Mouse (Mus musculus) midbrain, embryonic 12.5 days (tissue): ENCODE results near the gene Gm21708. TPM values are rescaled to one million over a fixed set of nuclear protein-coding genes. Genes with fewer than 3 reads are reported as not detected.
"Not testable (repeated sequence)": the region's sequence is repeated elsewhere in the genome, so short reads cannot be mapped to it uniquely, and the experiment has no call there.

Source experiments
- ATAC-seq: fragments of 200-750 bp; cut with Nextera tagmentation; 2 replicates; pipeline ENCODE4 v1.8.0; 2017; ENCODE audit warnings: low read depth, moderate TSS enrichment, moderate library complexity; ENCODE audit not compliant: low FRiP score
- H3K27ac ChIP-seq: fragments of 300-500 bp; sonication (generic); replicated peaks from 2 replicates; pipeline ENCODE4 v1.5.1; 2016; ENCODE audit warnings: mild to moderate bottlenecking
- H3K27me3 ChIP-seq: fragments of 300-500 bp; sonication (generic); 2 replicates; pipeline ENCODE4 v1.6.1; 2016; ENCODE audit warnings: mild to moderate bottlenecking
- H3K36me3 ChIP-seq: fragments of 300-500 bp; sonication (generic); 2 replicates; pipeline ENCODE4 v1.6.1; 2016
- H3K4me1 ChIP-seq: fragments of 300-500 bp; sonication (generic); 2 replicates; pipeline ENCODE4 v1.6.1; 2016
- H3K4me2 ChIP-seq: fragments of 300-500 bp; sonication (generic); replicated peaks from 2 replicates; pipeline ENCODE4 v1.6.1; 2016; ENCODE audit warnings: mild to moderate bottlenecking, moderate library complexity
- H3K4me3 ChIP-seq: fragments of 300-500 bp; sonication (generic); 2 replicates; pipeline ENCODE4 v1.5.1; 2016; ENCODE audit warnings: mild to moderate bottlenecking
- H3K9ac ChIP-seq: fragments of 300-500 bp; sonication (generic); replicated peaks from 2 replicates; pipeline ENCODE4 v1.6.1; 2016; ENCODE audit warnings: mild to moderate bottlenecking, moderate library complexity
- H3K9me3 ChIP-seq: fragments of 300-500 bp; sonication (generic); 2 replicates; pipeline ENCODE4 v1.6.1; 2016; ENCODE audit warnings: mild to moderate bottlenecking
- whole genome bisulfite sequencing: fragments of 180-500 bp; shearing (Covaris S2); methylation state at CpG from one replicate; pipeline ENCODE4 v1.1.7; 2016; 5-methylcytosine and 5-hydroxymethylcytosine counted together
- polyA plus RNA-seq: library from polyadenylated mRNA; unstranded; fragments of >200 nt; fragmentation: Nextera tagmentation; extraction: Ambion mirVana; gene quantifications from 2 replicates; pipeline ENCODE4 v1.2.1, GENCODE M21; 2016

The Gm21708 gene
- 0.15 TPM in 1 of 2 replicates, not detected in the other for polyA plus RNA-seq

- not testable (repeated sequence) for H3K27me3 ChIP-seq, H3K27ac ChIP-seq, H3K4me2 ChIP-seq, H3K9me3 ChIP-seq, H3K4me3 ChIP-seq, ATAC-seq, H3K36me3 ChIP-seq, H3K4me1 ChIP-seq, H3K9ac ChIP-seq
- WGBS, result no CpG with 5 or more reads among the region's 9 CpGs
Observed at GRCm38 (mm10) chrY:3410067-3410466, at the start of gene Gm21708, which contains the start of gene Gm21704. TSS of gene Gm21708 (minus strand) at chrY:3410167. TSS of gene Gm21704 (minus strand) at chrY:3410167.

Other genes starting within 250 kb of the Gm21708 start
- not detected in 2 replicates for gene Gm21677, start 103.7 kb downstream of the Gm21708 start, polyA plus RNA-seq
- not detected in 2 replicates for gene Gm21693, start 64.8 kb downstream of the Gm21708 start, polyA plus RNA-seq
- not detected in 2 replicates for gene Gm21704, start within 50 bp of the Gm21708 start, polyA plus RNA-seq